Mouse (Mus musculus) left cerebral cortex, postnatal 25 days (tissue): ENCODE results near the gene Myo1d. TPM values are rescaled to one million over a fixed set of nuclear protein-coding genes. Genes with fewer than 3 reads are reported as not detected.

Source experiments
- DNase-seq, 2 experiments: peaks; one replicate each; pipeline ENCODE4 v3.0.0; 2022; ENCODE audit warnings: low spot score in 2 of 2, mixed read lengths in 1 of 2
- intact Hi-C: fragments of 180-260 bp; cut with DNase I; formaldehyde crosslinking; loops from one replicate; pipeline ENCODE4 v1.15.1; 2025
- total RNA-seq, 2 experiments: library from RNA; stranded (reverse); gene quantifications; 2 replicates each; pipeline ENCODE4 v1.2.3; 2021

The Myo1d gene
- total RNA-seq, 2 experiments from 2014 or later, result 4.7 to 6.5 TPM

GRCm38 (mm10) chr11:80577747-80578640, 201.8 kb downstream of the Myo1d start:
- intact Hi-C loops, result no loop called here
- DNase-seq, result peak; percentile 89 to 93

- no peak for DNase-seq
- intact Hi-C loops, result no loop called here
Measured at GRCm38 (mm10) chr11:80575794-80576193, 204.0 kb downstream of the Myo1d start.

GRCm38 (mm10) chr11:80566286-80566685, 213.5 kb downstream of the Myo1d start:
- intact Hi-C loops, result loop anchor here (5.0 kb wide), 2 partner anchors 36 to 79 kb away; no protein-coding TSS in a partner anchor
- peak; percentile 40 to 90 for DNase-seq

- DNase-seq, result no peak
- intact Hi-C loops, result loop anchor here (5.0 kb wide), 2 partner anchors 37 to 78 kb away; no protein-coding TSS in a partner anchor
Measured at GRCm38 (mm10) chr11:80564975-80565965, 214.6 kb downstream of the Myo1d start.

- intact Hi-C loops, result no loop called here
- DNase-seq, result no peak
Measured at GRCm38 (mm10) chr11:80562479-80562878, 217.3 kb downstream of the Myo1d start.

- DNase-seq, result no peak
- intact Hi-C loops, result no loop called here
Measured at GRCm38 (mm10) chr11:80560770-80561169, 219.1 kb downstream of the Myo1d start.

GRCm38 (mm10) chr11:80555416-80555815, 224.4 kb downstream of the Myo1d start:
- DNase-seq, result peak; percentile 31 to 89
- intact Hi-C loops, result no loop called here

GRCm38 (mm10) chr11:80553046-80553445, 226.8 kb downstream of the Myo1d start:
- intact Hi-C loops, result loop anchor here (5.0 kb wide), 3 partner anchors 46 to 114 kb away; partner anchors contain the start of gene Cdk5r1
- DNase-seq, result no peak

GRCm38 (mm10) chr11:80551634-80552033, 228.2 kb downstream of the Myo1d start:
- intact Hi-C loops, result loop anchor here (5.0 kb wide), 3 partner anchors 44 to 116 kb away; partner anchors contain the start of gene Cdk5r1
- peak; percentile 42 to 69 for DNase-seq

- intact Hi-C loops, result loop anchor here (5.0 kb wide), 3 partner anchors 43 to 117 kb away; partner anchors contain the start of gene Cdk5r1
- DNase-seq, result no peak
Measured at GRCm38 (mm10) chr11:80550264-80550663, 229.6 kb downstream of the Myo1d start.

- peak; percentile 33 to 59 for DNase-seq
- intact Hi-C loops, result loop anchor here (5.0 kb wide), 3 partner anchors 43 to 117 kb away; partner anchors contain the start of gene Cdk5r1
Measured at GRCm38 (mm10) chr11:80549854-80550253, 230.0 kb downstream of the Myo1d start.

GRCm38 (mm10) chr11:80546233-80546632, 233.6 kb downstream of the Myo1d start:
- DNase-seq, result no peak
- intact Hi-C loops, result no loop called here

GRCm38 (mm10) chr11:80539056-80539455, 240.8 kb downstream of the Myo1d start:
- no peak for DNase-seq
- intact Hi-C loops, result no loop called here

GRCm38 (mm10) chr11:80532966-80533365, 246.9 kb downstream of the Myo1d start:
- DNase-seq, result no peak
- intact Hi-C loops, result no loop called here

- intact Hi-C loops, result no loop called here
- DNase-seq, result no peak
Measured at GRCm38 (mm10) chr11:80529149-80529548, 250.7 kb downstream of the Myo1d start.

GRCm38 (mm10) chr11:80527697-80528096, 252.1 kb downstream of the Myo1d start:
- intact Hi-C loops, result no loop called here
- DNase-seq, result no peak

GRCm38 (mm10) chr11:80524213-80524612, 255.6 kb downstream of the Myo1d start:
- no peak for DNase-seq
- intact Hi-C loops, result no loop called here

- intact Hi-C loops, result no loop called here
- no peak for DNase-seq
Measured at GRCm38 (mm10) chr11:80523410-80523809, 256.4 kb downstream of the Myo1d start.

- intact Hi-C loops, result no loop called here
- DNase-seq, result no peak
Measured at GRCm38 (mm10) chr11:80522852-80523251, 257.0 kb downstream of the Myo1d start.

- DNase-seq, result peak in 1 of 2 experiments; percentile 54
- intact Hi-C loops, result no loop called here
Measured at GRCm38 (mm10) chr11:80521148-80521547, 258.7 kb downstream of the Myo1d start.
